ENCODE assay signal across 8 mouse cellular contexts in the genomic region with DNA sequence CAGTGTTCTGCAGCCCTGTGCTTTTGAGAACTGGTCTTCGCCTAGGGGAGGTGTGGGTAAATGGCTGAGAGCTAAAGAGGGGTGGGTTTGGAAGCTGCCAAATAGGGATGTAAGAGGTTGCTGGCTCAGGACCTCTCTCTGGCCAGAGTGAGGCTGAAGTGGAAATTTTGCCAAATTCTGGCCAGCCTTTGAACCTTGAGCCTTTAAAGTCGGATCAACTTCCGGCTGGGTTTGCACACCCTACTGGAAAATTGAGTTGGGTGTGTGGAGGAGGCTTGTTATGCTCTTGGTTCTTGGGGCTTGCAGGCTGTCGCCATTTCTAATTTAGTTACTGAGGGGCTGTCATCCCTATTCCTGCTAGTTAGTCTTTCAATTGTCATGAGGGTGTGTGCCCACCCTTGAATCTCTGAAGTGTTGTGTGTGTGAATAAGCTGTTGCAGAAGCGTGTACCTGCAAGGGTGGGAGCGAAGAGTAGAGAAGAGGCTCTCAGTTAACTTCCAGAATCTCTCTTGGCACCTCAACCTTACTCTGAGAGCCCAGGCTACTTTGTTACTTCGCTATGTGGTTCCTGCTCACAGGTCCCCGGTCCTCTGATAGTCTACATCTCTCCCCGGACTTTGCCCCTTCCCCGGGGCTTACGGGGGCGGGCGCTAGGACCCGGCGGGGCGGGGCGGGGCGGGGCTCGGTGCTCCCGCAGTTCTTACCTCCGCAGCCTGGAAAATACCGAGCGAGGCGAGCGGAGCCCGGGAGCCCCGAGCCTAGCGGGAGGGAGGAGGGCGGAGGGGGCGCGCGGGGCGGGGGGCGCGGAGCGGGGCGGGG. TPM values are rescaled to one million over a fixed set of nuclear protein-coding genes. Genes with fewer than 3 reads are reported as not detected.
A peak's percentile ranks its signal among the peaks of the same experiment; 100 is the strongest.
DNase-seq lines count a peak whose midpoint lies in the region; ATAC-seq lines count a peak whose summit lies in the region.

No protein-coding gene starts in this region.

- peak overlapping the region; percentile 79 for H3K4me3 ChIP-seq in kidney, embryonic 15.5 days (replicated peaks)

- H3K27me3 ChIP-seq in kidney, embryonic 15.5 days = peaks cover 5% of the 10 kb centered on the region; the same call in 1 of the 2 replicates

- H3K4me1 ChIP-seq in kidney, embryonic 15.5 days = peaks cover 44% of the 10 kb centered on the region

- peak overlapping the region; percentile 82 for H3K4me2 ChIP-seq in kidney, embryonic 15.5 days

- H3K9ac ChIP-seq in kidney, embryonic 15.5 days = peak overlapping the region; percentile 72

- 0 out of 2 replicates have a peak, but pooled peaks have one; percentile 11 for ATAC-seq in granulocyte monocyte progenitor cell, adult 5-6 weeks (replicated peaks; ENCODE audit: poor library complexity, severe bottlenecking)
- peak; percentile 75 for ATAC-seq in kidney, embryonic 15.5 days (replicated peaks; ENCODE audit: low FRiP score)

- peak; percentile 35 to 52 for DNase-seq in adrenal gland, adult 18-20 months (ENCODE audit: low spot score in 2 of 2)
- no peak for DNase-seq in adrenal gland, postnatal 4 days (ENCODE audit: low spot score in 2 of 2)
- peak; percentile 44 for DNase-seq in urinary bladder, postnatal 14 days (ENCODE audit: low spot score)
- no peak for DNase-seq in urinary bladder, postnatal 10 days (ENCODE audit: low spot score)
- DNase-seq in lung, postnatal 36 days = peak; percentile 43
- DNase-seq in testis, postnatal 10 days (ENCODE audit: low spot score) = peak; percentile 58

- no peaks in the 10 kb centered on the region for H3K36me3 ChIP-seq in kidney, embryonic 15.5 days

- H3K27ac ChIP-seq in kidney, embryonic 15.5 days = peak overlapping the region; percentile 85

- no peaks in the 10 kb centered on the region for H3K9me3 ChIP-seq in kidney, embryonic 15.5 days (replicated peaks)

- 4% methylated on average over 29 of the region's 37 CpGs for WGBS in kidney, embryonic 15.5 days

RNA-seq across cellular contexts. Expression of gene Stard10, which starts 3.7 kb away (rescaled TPM):
- 10 to 100 TPM; 38.1 to 90.0 TPM for total RNA-seq in adrenal gland, adult 18-20 months (2021)
- total RNA-seq in adrenal gland, postnatal 4 days (2021) = 10 to 100 TPM; 40.3 to 52.3 TPM
- 18.5 and 36.0 TPM in 2 replicates for total RNA-seq in granulocyte monocyte progenitor cell, adult 5-6 weeks (2014; fragmentation: Nextera tagmentation)
- total RNA-seq in granulocyte monocyte progenitor cell, adult 5-6 weeks (2017) = 11.8 and 30.5 TPM in 2 replicates
- 55.4 and 58.5 TPM in 2 replicates for polyA plus RNA-seq in kidney, embryonic 15.5 days (2015; fragmentation: Nextera tagmentation; extraction: Ambion mirVana)

RNA-seq across cellular contexts. Expression of gene Atg16l2, which starts 18.6 kb away (rescaled TPM):
- 10 to 100 TPM; 26.7 to 30.9 TPM for total RNA-seq in adrenal gland, adult 18-20 months (2021)
- total RNA-seq in adrenal gland, postnatal 4 days (2021) = 10 to 100 TPM; 20.6 to 21.7 TPM
- 26.8 and 43.6 TPM in 2 replicates for total RNA-seq in granulocyte monocyte progenitor cell, adult 5-6 weeks (2014; fragmentation: Nextera tagmentation)
- total RNA-seq in granulocyte monocyte progenitor cell, adult 5-6 weeks (2017) = 6.6 and 12.2 TPM in 2 replicates
- 17.4 and 18.5 TPM in 2 replicates for polyA plus RNA-seq in kidney, embryonic 15.5 days (2015; fragmentation: Nextera tagmentation; extraction: Ambion mirVana)

RNA-seq across cellular contexts. Expression of gene Arap1, which starts 27.3 kb away (rescaled TPM):
- 10 to 100 TPM; 24.9 to 39.1 TPM for total RNA-seq in adrenal gland, adult 18-20 months (2021)
- 100 to 1,000 TPM in 1 of 2 experiments, 10 to 100 TPM in 1; 76.3 to 102 TPM for total RNA-seq in adrenal gland, postnatal 4 days (2021)
- 59.2 and 81.5 TPM in 2 replicates for total RNA-seq in granulocyte monocyte progenitor cell, adult 5-6 weeks (2014; fragmentation: Nextera tagmentation)
- total RNA-seq in granulocyte monocyte progenitor cell, adult 5-6 weeks (2017) = 27.4 and 64.6 TPM in 2 replicates
- polyA plus RNA-seq in kidney, embryonic 15.5 days (2015; fragmentation: Nextera tagmentation; extraction: Ambion mirVana) = 78.9 and 97.1 TPM in 2 replicates

Comparison
In these comparisons a context has a peak if more than half of its experiments do, and no peak if none do; other contexts are left out.
1. DNase-seq: peak in adrenal gland, adult 18-20 months (2 of 2), urinary bladder, postnatal 14 days (single experiment), lung, postnatal 36 days (single experiment) and testis, postnatal 10 days (single experiment); none in adrenal gland, postnatal 4 days (0 of 2) and urinary bladder, postnatal 10 days (single experiment).